Mouse (Mus musculus) liver, adult 2 months (tissue): Measurements from ENCODE around the gene Gnb2. TPM values are rescaled to one million over a fixed set of nuclear protein-coding genes. Genes with fewer than 3 reads are reported as not detected.

Experiments used
- DNase-seq: peaks from one replicate; pipeline ENCODE4 v3.0.0-alpha.2; 2011; ENCODE audit warnings: low read depth, low spot score; ENCODE audit errors: extremely low read depth
- H3K27ac ChIP-seq: fragments of 200-500 bp; replicated peaks from 2 replicates; pipeline ENCODE4 v1.5.1; 2012; ENCODE audit warnings: low read depth, mild to moderate bottlenecking, control low read depth, inconsistent platforms, low read length; ENCODE audit not compliant: insufficient read depth
- H3K27me3 ChIP-seq: fragments of 200-500 bp; 2 replicates; pipeline ENCODE4 v1.6.1; 2012; ENCODE audit warnings: mild to moderate bottlenecking, moderate library complexity, low read length, inconsistent platforms; ENCODE audit not compliant: control insufficient read depth, insufficient read depth
- H3K36me3 ChIP-seq: fragments of 200-500 bp; 2 replicates; pipeline ENCODE4 v1.6.1; 2012; ENCODE audit warnings: low read length, inconsistent platforms; ENCODE audit not compliant: control insufficient read depth, insufficient read depth
- H3K4me1 ChIP-seq: fragments of 200-500 bp; 2 replicates; pipeline ENCODE4 v1.6.1; 2011; ENCODE audit warnings: low read length; ENCODE audit not compliant: control insufficient read depth, insufficient read depth
- H3K4me3 ChIP-seq: fragments of 200-500 bp; 2 replicates; pipeline ENCODE4 v1.5.1; 2011; ENCODE audit warnings: low read depth, mild to moderate bottlenecking, control low read depth, low read length, moderate library complexity; ENCODE audit not compliant: insufficient read depth
- H3K79me2 ChIP-seq: fragments of 200-500 bp; 2 replicates; pipeline ENCODE4 v1.6.1; 2012; ENCODE audit warnings: inconsistent platforms, mild to moderate bottlenecking, low read length, moderate library complexity; ENCODE audit not compliant: control insufficient read depth, insufficient read depth
- H3K9ac ChIP-seq: fragments of 200-500 bp; 2 replicates; pipeline ENCODE4 v1.6.1; 2012; ENCODE audit warnings: low read depth, mild to moderate bottlenecking, control low read depth, inconsistent platforms, low read length
- CTCF ChIP-seq: fragments of 200-500 bp; IDR thresholded peaks from 2 replicates; pipeline ENCODE4 v1.5.1; 2011; ENCODE audit warnings: low read depth, low read length, control low read depth
- POLR2A ChIP-seq: fragments of 200-500 bp; IDR thresholded peaks from 2 replicates; pipeline ENCODE4 v1.6.1; 2011; ENCODE audit warnings: low read length, control low read depth; ENCODE audit not compliant: insufficient read depth; ENCODE audit errors: extremely low read depth
- WGBS: fragments of 180-500 bp; shearing (Covaris S2); methylation state at CpG from one replicate; pipeline ENCODE4 v1.1.7; 2018; 5-methylcytosine and 5-hydroxymethylcytosine counted together
- polyA plus RNA-seq: library from polyadenylated mRNA; depleted of rRNA; stranded (reverse); fragments of >200 nt; gene quantifications from 2 replicates; pipeline ENCODE4 v1.2.3, GENCODE M21; 2012; rRNA removed
- total RNA-seq: library from RNA; depleted of rRNA; stranded (reverse); fragments of >200 nt; gene quantifications from 2 replicates; pipeline ENCODE4 v1.2.3, GENCODE M21; 2014; rRNA removed

The Gnb2 gene
- 87.2 and 134 TPM in 2 replicates for total RNA-seq
- 332 and 431 TPM in 2 replicates for polyA plus RNA-seq

- H3K9ac ChIP-seq, result peak within 1 kb of the TSS; percentile 83
- WGBS, result under 1% methylated on average over 40 of the region's 40 CpGs
- H3K4me3 ChIP-seq, result peak within 1 kb of the TSS; percentile 78
- peak; percentile 92 for DNase-seq
- peaks cover 19% of the 10 kb centered on the region for H3K79me2 ChIP-seq
- TF ChIP-seq CTCF (no peak), POLR2A (peak; percentile 82)
- H3K27ac ChIP-seq, result peak within 1 kb of the TSS; percentile 92
- H3K27me3 ChIP-seq, result no peaks in the 10 kb centered on the region
- peaks cover 7% of the 10 kb centered on the region; the same call in 1 of the 2 replicates for H3K4me1 ChIP-seq
- H3K36me3 ChIP-seq, result peaks cover 4% of the 10 kb centered on the region
These were observed at the start of gene Gnb2, which contains the start of gene Epo for GRCm38 (mm10) chr5:137533117-137533827. Gene Gnb2, minus strand, starts transcription at chr5:137533510. Gene Epo, minus strand, starts transcription at chr5:137533242.

GRCm38 (mm10) chr5:137582702-137583101 lies 49.4 kb upstream of the Gnb2 start:
- H3K36me3 ChIP-seq, result peaks cover 43% of the 10 kb centered on the region
- no peak overlapping the region for H3K4me3 ChIP-seq
- 74% methylated on average over 8 of the region's 8 CpGs for WGBS
- no peaks in the 10 kb centered on the region for H3K79me2 ChIP-seq
- no peak for DNase-seq
- no peak overlapping the region for H3K9ac ChIP-seq
- no peaks in the 10 kb centered on the region for H3K27me3 ChIP-seq
- no peak overlapping the region for H3K27ac ChIP-seq
- H3K4me1 ChIP-seq, result peaks cover 10% of the 10 kb centered on the region
- TF ChIP-seq CTCF, result no peak
- TF ChIP-seq POLR2A, result no peak

GRCm38 (mm10) chr5:137580246-137580645 lies 46.9 kb upstream of the Gnb2 start:
- Histone ChIP-seq H3K36me3 (peaks cover 42% of the 10 kb centered on the region), H3K4me3 (no peak overlapping the region), H3K79me2 (no peaks in the 10 kb centered on the region), H3K27me3 (no peaks in the 10 kb centered on the region), H3K9ac (no peak overlapping the region), H3K27ac (peak overlapping the region; percentile 75), H3K4me1 (peaks cover 10% of the 10 kb centered on the region)
- DNase-seq, result peak; percentile 100
- WGBS, result 16% methylated on average over 6 of the region's 6 CpGs
- TF ChIP-seq POLR2A (no peak), CTCF (no peak)

- Histone ChIP-seq H3K36me3 (peaks cover 33% of the 10 kb centered on the region), H3K79me2 (peaks cover 10% of the 10 kb centered on the region; the same call in 1 of the 2 replicates), H3K27me3 (no peaks in the 10 kb centered on the region), H3K4me1 (peaks cover 16% of the 10 kb centered on the region), H3K27ac (no peak overlapping the region), H3K9ac (no peak overlapping the region; the same call in 1 of the 2 replicates), H3K4me3 (no peak overlapping the region)
- TF ChIP-seq POLR2A, result no peak
- TF ChIP-seq CTCF, result 0 out of 2 replicates have a peak, but pooled peaks have one; percentile 8
- DNase-seq, result no peak
- 63% methylated on average over 27 of the region's 27 CpGs for WGBS
These were observed 41.2 kb upstream of the Gnb2 start for GRCm38 (mm10) chr5:137574470-137574901.

- Histone ChIP-seq H3K79me2 (peaks cover 10% of the 10 kb centered on the region; the same call in 1 of the 2 replicates), H3K27ac (peak overlapping the region; percentile 94), H3K36me3 (peaks cover 16% of the 10 kb centered on the region; the same call in 1 of the 2 replicates), H3K4me3 (peak overlapping the region; percentile 63), H3K4me1 (peaks cover 9% of the 10 kb centered on the region), H3K27me3 (no peaks in the 10 kb centered on the region), H3K9ac (peak overlapping the region; percentile 77)
- TF ChIP-seq CTCF (peak; percentile 40), POLR2A (no peak)
- peak; percentile 82 for DNase-seq
- WGBS, result 18% methylated on average over 17 of the region's 17 CpGs
These were observed 37.6 kb upstream of the Gnb2 start for GRCm38 (mm10) chr5:137570691-137571586.
